Mouse (Mus musculus): Measurements from ENCODE around the gene Hdac1. TPM values are rescaled to one million over a fixed set of nuclear protein-coding genes. Genes with fewer than 3 reads are reported as not detected.

Hdac1 gene
- total and polyA plus RNA-seq, 3 experiments, result 63.6 to 86.5 (median 76.7) TPM

DNA sequence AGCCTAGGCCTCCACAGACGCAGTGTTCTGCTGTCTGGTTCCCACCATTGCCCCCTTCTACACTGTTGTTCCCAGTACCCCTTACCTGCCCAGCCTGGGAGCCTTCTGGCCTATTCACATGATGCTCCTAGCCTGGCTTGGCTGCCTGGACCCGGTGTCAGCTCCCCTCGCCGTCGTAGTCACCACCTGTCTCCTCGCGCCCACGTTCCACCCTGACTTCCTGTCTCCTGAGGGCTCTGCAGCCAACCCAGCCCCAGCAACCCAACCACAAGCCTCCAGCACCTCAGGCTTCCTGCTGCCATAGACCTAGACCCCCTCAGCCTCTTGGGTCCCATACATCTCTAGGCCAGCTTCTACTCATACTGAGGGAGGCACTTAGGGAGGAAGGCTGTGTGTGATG is 30.9 kb upstream of the Hdac1 start, which contains the start of gene Lck:
TSS of gene Lck (minus strand) at position 212 of the 400 bp plus-strand sequence.
- Histone ChIP-seq H3K36me3 (replicated peaks) (no peaks in the 10 kb centered on the region), H3K4me3 (ENCODE audit: low read depth, low read length) (no peak within 1 kb of the TSS), H3K4me1 (ENCODE audit: insufficient read depth, low read depth, low read length) (peaks cover 21% of the 10 kb centered on the region), H3K27me3 (ENCODE audit: insufficient read depth, low read length) (peaks cover 58% of the 10 kb centered on the region), H3K9me3 (replicated peaks) (no peaks in the 10 kb centered on the region)
- TF ChIP-seq POLR2AphosphoS5 (IDR thresholded peaks at IDR 0.05; ENCODE audit: insufficient replicate concordance, low read depth, low read length) (no peak), GATA1 (IDR thresholded peaks at IDR 0.05; ENCODE audit: borderline replicate concordance, low read length) (no peak), TAL1 (conservative IDR thresholded peaks at IDR 0.05; ENCODE audit: low read depth, low read length) (no peak), CTCF (IDR thresholded peaks at IDR 0.05; ENCODE audit: low read depth, low read length) (no peak), GATA2 (IDR thresholded peaks at IDR 0.05; ENCODE audit: borderline replicate concordance, low read depth, low read length) (no peak)
- no peak for ATAC-seq (ENCODE audit: extremely low read depth, insufficient number of reproducible peaks, low FRiP score, poor library complexity, severe bottlenecking)
- no peak for DNase-seq (ENCODE audit: low spot score)

DNA sequence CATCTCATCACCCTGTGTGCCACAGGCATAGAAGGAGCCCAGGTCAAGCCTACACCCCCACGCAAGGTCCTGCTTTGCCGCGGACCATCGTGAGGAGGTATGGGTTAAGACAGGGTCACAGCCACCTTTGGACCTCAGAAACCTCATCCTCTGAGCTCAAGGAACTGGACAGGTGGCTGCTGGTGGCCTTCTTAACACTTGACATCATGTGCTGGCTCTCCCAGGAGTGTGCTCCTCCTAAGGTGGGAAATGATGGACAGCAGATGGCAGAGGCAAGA is 30.5 kb upstream of the Hdac1 start:
- TF ChIP-seq TAL1 (conservative IDR thresholded peaks at IDR 0.05; ENCODE audit: low read depth, low read length), result no peak
- no peak for TF ChIP-seq POLR2AphosphoS5 (IDR thresholded peaks at IDR 0.05; ENCODE audit: insufficient replicate concordance, low read depth, low read length)
- TF ChIP-seq GATA1 (IDR thresholded peaks at IDR 0.05; ENCODE audit: borderline replicate concordance, low read length), result no peak
- TF ChIP-seq CTCF (IDR thresholded peaks at IDR 0.05; ENCODE audit: low read depth, low read length), result no peak
- no peak for TF ChIP-seq GATA2 (IDR thresholded peaks at IDR 0.05; ENCODE audit: borderline replicate concordance, low read depth, low read length)
- ATAC-seq (ENCODE audit: extremely low read depth, insufficient number of reproducible peaks, low FRiP score, poor library complexity, severe bottlenecking), result no peak
- no peak overlapping the region for H3K4me3 ChIP-seq (ENCODE audit: low read depth, low read length)

DNA sequence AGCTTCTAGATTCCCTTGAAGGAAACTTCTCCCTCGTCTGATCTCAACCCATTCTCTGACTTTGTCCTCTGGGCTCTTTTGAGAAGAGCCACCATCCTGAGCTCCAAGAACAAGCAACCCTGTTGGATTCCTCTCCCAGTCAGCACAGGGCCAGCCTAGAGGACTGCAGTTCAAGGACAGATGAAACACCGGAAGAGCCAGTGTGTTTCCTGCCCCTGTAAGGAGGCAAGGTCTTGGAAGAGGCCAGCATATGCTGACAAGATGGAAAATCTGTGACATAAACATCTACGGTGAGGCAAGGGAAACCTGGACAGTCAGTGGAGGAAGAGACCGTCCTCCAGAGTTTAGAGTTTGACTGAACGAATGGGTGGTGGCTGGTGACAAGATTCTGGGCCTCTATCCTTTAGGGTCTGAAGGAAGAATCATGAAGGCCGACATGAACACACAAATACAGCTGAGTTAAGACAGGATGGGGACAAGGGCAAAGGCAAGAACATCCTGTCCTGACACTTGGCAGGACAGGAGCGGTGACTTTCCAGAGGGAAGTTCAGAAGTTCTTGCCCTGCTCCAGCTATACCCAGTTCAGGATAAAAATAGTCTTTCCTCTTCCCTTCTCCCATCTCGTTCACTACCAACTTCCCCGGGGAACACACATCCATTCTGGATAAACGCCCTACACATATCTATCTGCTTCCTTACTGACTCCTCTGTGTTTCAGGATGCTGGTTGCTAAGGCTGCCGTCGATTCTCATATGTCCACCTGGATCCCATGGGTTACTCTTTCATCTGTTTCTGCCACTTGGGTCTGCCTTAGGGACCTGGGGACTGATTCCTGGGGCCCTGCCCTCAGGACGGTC is 30.0 kb upstream of the Hdac1 start:
- no peaks in the 10 kb centered on the region for H3K36me3 ChIP-seq (replicated peaks)
- H3K9me3 ChIP-seq (replicated peaks), result no peaks in the 10 kb centered on the region
- TF ChIP-seq TAL1 (conservative IDR thresholded peaks at IDR 0.05; ENCODE audit: low read depth, low read length) (no peak), POLR2AphosphoS5 (IDR thresholded peaks at IDR 0.05; ENCODE audit: insufficient replicate concordance, low read depth, low read length) (no peak), GATA2 (IDR thresholded peaks at IDR 0.05; ENCODE audit: borderline replicate concordance, low read depth, low read length) (no peak), CTCF (IDR thresholded peaks at IDR 0.05; ENCODE audit: low read depth, low read length) (no peak), GATA1 (IDR thresholded peaks at IDR 0.05; ENCODE audit: borderline replicate concordance, low read length) (no peak)
- peaks cover 21% of the 10 kb centered on the region for H3K4me1 ChIP-seq (ENCODE audit: insufficient read depth, low read depth, low read length)
- DNase-seq (ENCODE audit: low spot score) (no peak), ATAC-seq (ENCODE audit: extremely low read depth, insufficient number of reproducible peaks, low FRiP score, poor library complexity, severe bottlenecking) (no peak)
- H3K4me3 ChIP-seq (ENCODE audit: low read depth, low read length), result no peak overlapping the region
- peaks cover 51% of the 10 kb centered on the region for H3K27me3 ChIP-seq (ENCODE audit: insufficient read depth, low read length)

More for the DNA sequence above, 30.5 kb upstream of the Hdac1 start:
- peaks cover 21% of the 10 kb centered on the region for H3K4me1 ChIP-seq (ENCODE audit: insufficient read depth, low read depth, low read length)
- no peaks in the 10 kb centered on the region for H3K36me3 ChIP-seq (replicated peaks)
- H3K27me3 ChIP-seq (ENCODE audit: insufficient read depth, low read length), result peaks cover 54% of the 10 kb centered on the region
- DNase-seq (ENCODE audit: low spot score), result no peak
- H3K9me3 ChIP-seq (replicated peaks), result no peaks in the 10 kb centered on the region

GRCm38 (mm10) chr4:129571551-129572084 is 29.1 kb upstream of the Hdac1 start:
- DNase-seq (ENCODE audit: low spot score), result no peak
- no peak for ATAC-seq (ENCODE audit: extremely low read depth, insufficient number of reproducible peaks, low FRiP score, poor library complexity, severe bottlenecking)
- Histone ChIP-seq H3K9me3 (replicated peaks) (no peaks in the 10 kb centered on the region), H3K4me3 (ENCODE audit: low read depth, low read length) (no peak overlapping the region), H3K27me3 (ENCODE audit: insufficient read depth, low read length) (peaks cover 49% of the 10 kb centered on the region), H3K4me1 (ENCODE audit: insufficient read depth, low read depth, low read length) (peaks cover 14% of the 10 kb centered on the region), H3K36me3 (replicated peaks) (no peaks in the 10 kb centered on the region)
- TF ChIP-seq GATA2 (IDR thresholded peaks at IDR 0.05; ENCODE audit: borderline replicate concordance, low read depth, low read length) (no peak), TAL1 (conservative IDR thresholded peaks at IDR 0.05; ENCODE audit: low read depth, low read length) (no peak), CTCF (IDR thresholded peaks at IDR 0.05; ENCODE audit: low read depth, low read length) (no peak), GATA1 (IDR thresholded peaks at IDR 0.05; ENCODE audit: borderline replicate concordance, low read length) (no peak), POLR2AphosphoS5 (IDR thresholded peaks at IDR 0.05; ENCODE audit: insufficient replicate concordance, low read depth, low read length) (no peak)

- Histone ChIP-seq H3K4me1 (ENCODE audit: insufficient read depth, low read depth, low read length) (peaks cover 11% of the 10 kb centered on the region), H3K27me3 (ENCODE audit: insufficient read depth, low read length) (peaks cover 46% of the 10 kb centered on the region), H3K9me3 (replicated peaks) (no peaks in the 10 kb centered on the region), H3K36me3 (replicated peaks) (no peaks in the 10 kb centered on the region), H3K4me3 (ENCODE audit: low read depth, low read length) (no peak overlapping the region)
- TF ChIP-seq TAL1 (conservative IDR thresholded peaks at IDR 0.05; ENCODE audit: low read depth, low read length) (no peak), GATA2 (IDR thresholded peaks at IDR 0.05; ENCODE audit: borderline replicate concordance, low read depth, low read length) (no peak), POLR2AphosphoS5 (IDR thresholded peaks at IDR 0.05; ENCODE audit: insufficient replicate concordance, low read depth, low read length) (no peak), GATA1 (IDR thresholded peaks at IDR 0.05; ENCODE audit: borderline replicate concordance, low read length) (no peak), CTCF (IDR thresholded peaks at IDR 0.05; ENCODE audit: low read depth, low read length) (no peak)
- ATAC-seq (ENCODE audit: extremely low read depth, insufficient number of reproducible peaks, low FRiP score, poor library complexity, severe bottlenecking), result no peak
- no peak for DNase-seq (ENCODE audit: low spot score)
Measured at GRCm38 (mm10) chr4:129570028-129570427, 27.5 kb upstream of the Hdac1 start.

DNA sequence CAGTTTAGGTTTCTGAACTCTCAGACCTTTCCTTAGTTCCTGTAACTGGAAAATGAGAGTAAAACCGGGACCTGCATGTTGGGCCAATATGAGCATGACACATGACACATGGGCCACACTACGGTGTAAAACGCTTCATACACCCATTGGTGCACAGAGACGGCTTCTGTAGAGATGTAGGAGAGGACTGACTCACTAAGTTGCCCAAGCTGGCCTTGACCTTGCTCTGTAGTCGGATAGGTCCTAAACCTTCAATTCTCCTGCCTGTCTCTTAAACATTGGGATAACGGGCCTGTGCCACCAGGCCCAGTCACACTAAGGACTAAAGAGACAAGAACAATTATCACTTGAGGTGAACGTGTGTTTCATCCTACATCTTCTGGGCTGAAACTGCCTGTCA is 25.9 kb upstream of the Hdac1 start:
- TF ChIP-seq POLR2AphosphoS5 (IDR thresholded peaks at IDR 0.05; ENCODE audit: insufficient replicate concordance, low read depth, low read length) (no peak), GATA1 (IDR thresholded peaks at IDR 0.05; ENCODE audit: borderline replicate concordance, low read length) (no peak), GATA2 (IDR thresholded peaks at IDR 0.05; ENCODE audit: borderline replicate concordance, low read depth, low read length) (no peak), CTCF (IDR thresholded peaks at IDR 0.05; ENCODE audit: low read depth, low read length) (no peak), TAL1 (conservative IDR thresholded peaks at IDR 0.05; ENCODE audit: low read depth, low read length) (no peak)
- no peak for DNase-seq (ENCODE audit: low spot score)
- ATAC-seq (ENCODE audit: extremely low read depth, insufficient number of reproducible peaks, low FRiP score, poor library complexity, severe bottlenecking), result no peak
- no peaks in the 10 kb centered on the region for H3K36me3 ChIP-seq (replicated peaks)
- peaks cover 5% of the 10 kb centered on the region for H3K4me1 ChIP-seq (ENCODE audit: insufficient read depth, low read depth, low read length)
- no peak overlapping the region for H3K4me3 ChIP-seq (ENCODE audit: low read depth, low read length)
- peaks cover 36% of the 10 kb centered on the region for H3K27me3 ChIP-seq (ENCODE audit: insufficient read depth, low read length)
- no peaks in the 10 kb centered on the region for H3K9me3 ChIP-seq (replicated peaks)
